32 mouse cellular contexts compared by ENCODE assay signal in genomic region chr2:129558875-129559219, GRCm38 (mm10). TPM values are rescaled to one million over a fixed set of nuclear protein-coding genes. Genes with fewer than 3 reads are reported as not detected.
DNase-seq lines count a peak whose midpoint lies in the region; ATAC-seq and TF ChIP-seq lines count a peak whose summit lies in the region.
"Had no signal": no experiment of that assay in that cellular context is flagged by ENCODE, and none has a peak within 500 bp of the region (broad histone marks: within the 10 kb centered on the region; RNA-seq: fewer than 3 reads in every experiment).

No protein-coding gene starts in this region.

- no peak overlapping the region for H3K4me2 ChIP-seq in forebrain, postnatal 0 days (ENCODE audit: low read depth)
- no peak overlapping the region for H3K4me2 ChIP-seq in forebrain, embryonic 14.5 days (ENCODE audit: low read length)
- H3K4me2 ChIP-seq in limb, embryonic 14.5 days (replicated peaks; ENCODE audit: low read depth, low read length, severe bottlenecking) = no peak overlapping the region
- H3K4me2 ChIP-seq: heart, embryonic 11.5 days; hindbrain, embryonic 15.5 days; kidney, embryonic 15.5 days; liver, embryonic 15.5 days; lung, embryonic 14.5 days; midbrain, embryonic 13.5 days had no signal

- no peaks in the 10 kb centered on the region for H3K9me3 ChIP-seq in forebrain, postnatal 0 days (ENCODE audit: low read length)
- no peaks in the 10 kb centered on the region for H3K9me3 ChIP-seq in forebrain, embryonic 14.5 days (replicated peaks; ENCODE audit: control insufficient read depth, low read length)
- no peaks in the 10 kb centered on the region for H3K9me3 ChIP-seq in limb, embryonic 14.5 days (ENCODE audit: control insufficient read depth, low read length)
- H3K9me3 ChIP-seq in limb, embryonic 10.5 days (replicated peaks) = no peaks in the 10 kb centered on the region
- H3K9me3 ChIP-seq: hindbrain, embryonic 15.5 days; kidney, embryonic 15.5 days; liver, embryonic 15.5 days; midbrain, embryonic 13.5 days had no signal

- H3K4me1 ChIP-seq in forebrain, postnatal 0 days (ENCODE audit: insufficient read depth) = peaks cover 5% of the 10 kb centered on the region
- no peaks in the 10 kb centered on the region; the same call in 1 of the 2 replicates for H3K4me1 ChIP-seq in forebrain, embryonic 14.5 days (ENCODE audit: control insufficient read depth, insufficient read depth, low read length)
- no peaks in the 10 kb centered on the region for H3K4me1 ChIP-seq in limb, embryonic 14.5 days (ENCODE audit: control insufficient read depth, insufficient read depth, low read length)
- H3K4me1 ChIP-seq in limb, embryonic 10.5 days = peaks cover 12% of the 10 kb centered on the region; the same call in 1 of the 2 replicates
- H3K4me1 ChIP-seq: liver, embryonic 15.5 days had no signal

- peak; percentile 21 for ATAC-seq in forebrain, postnatal 0 days
- no peak for ATAC-seq in forebrain, embryonic 14.5 days
- 0 out of 2 replicates have a peak, but pooled peaks have one; percentile 30 for ATAC-seq in limb, embryonic 14.5 days (ENCODE audit: low FRiP score, low read depth)
- 0 out of 2 replicates have a peak, but pooled peaks have one; percentile 20 for ATAC-seq in megakaryocyte, adult 5-6 weeks (ENCODE audit: poor library complexity, severe bottlenecking)
- ATAC-seq: inflammation-experienced regulatory T-cells, adult 6 months; midbrain, embryonic 13.5 days; Patski had no signal

- no peaks in the 10 kb centered on the region for H3K27me3 ChIP-seq in forebrain, postnatal 0 days (ENCODE audit: insufficient read depth, low read length)
- no peaks in the 10 kb centered on the region for H3K27me3 ChIP-seq in forebrain, embryonic 14.5 days (replicated peaks; ENCODE audit: control insufficient read depth, insufficient read depth, low read length)
- no peaks in the 10 kb centered on the region for H3K27me3 ChIP-seq in limb, embryonic 14.5 days (ENCODE audit: control insufficient read depth, insufficient read depth, low read length)
- no peaks in the 10 kb centered on the region for H3K27me3 ChIP-seq in limb, embryonic 10.5 days (ENCODE audit: low read depth, poor library complexity, severe bottlenecking)
- H3K27me3 ChIP-seq: hindbrain, embryonic 15.5 days; kidney, embryonic 15.5 days; liver, embryonic 15.5 days; midbrain, embryonic 13.5 days; Patski had no signal

- no peak for TF ChIP-seq CTCF in forebrain, postnatal 0 days (IDR thresholded peaks at IDR 0.05; ENCODE audit: low read depth)

- H3K36me3 ChIP-seq in forebrain, postnatal 0 days (ENCODE audit: insufficient read depth) = no peaks in the 10 kb centered on the region
- H3K36me3 ChIP-seq in forebrain, embryonic 14.5 days (ENCODE audit: control insufficient read depth, insufficient read depth, low read length) = no peaks in the 10 kb centered on the region
- no peaks in the 10 kb centered on the region for H3K36me3 ChIP-seq in limb, embryonic 14.5 days (ENCODE audit: control insufficient read depth, insufficient read depth, low read length)
- H3K36me3 ChIP-seq in limb, embryonic 10.5 days = no peaks in the 10 kb centered on the region
- H3K36me3 ChIP-seq: hindbrain, embryonic 15.5 days; kidney, embryonic 15.5 days; liver, embryonic 15.5 days; midbrain, embryonic 13.5 days had no signal

- H3K4me3 ChIP-seq in forebrain, postnatal 0 days (ENCODE audit: low read depth, low read length) = no peak overlapping the region
- no peak overlapping the region for H3K4me3 ChIP-seq in forebrain, embryonic 14.5 days (ENCODE audit: low read depth, low read length)
- no peak overlapping the region for H3K4me3 ChIP-seq in limb, embryonic 14.5 days (replicated peaks; ENCODE audit: low read length)
- H3K4me3 ChIP-seq in limb, embryonic 10.5 days = no peak overlapping the region
- H3K4me3 ChIP-seq: hindbrain, embryonic 15.5 days; kidney, embryonic 15.5 days; liver, embryonic 15.5 days; midbrain, embryonic 13.5 days had no signal

- no peak for DNase-seq in forebrain, postnatal 0 days
- no peak for DNase-seq in forebrain, embryonic 14.5 days (ENCODE audit: low spot score)
- DNase-seq in limb, embryonic 14.5 days (ENCODE audit: low spot score) = no peak
- no peak for DNase-seq in limb, embryonic 10.5 days (ENCODE audit: low spot score)
- DNase-seq in ovary, adult 18-20 months (ENCODE audit: low spot score) = no peak
- DNase-seq in neural tube, embryonic 10.5 days (ENCODE audit: extremely low spot score, low spot score) = no peak
- DNase-seq: cerebellum, adult 18-20 months; kidney, adult 11 months; kidney, postnatal 25 days; layer of hippocampus, postnatal 36 days; lung, embryonic 14.5 days; right cerebral cortex, postnatal 4 days; thymus, adult 18-20 months; thymus, postnatal 25 days had no signal

- WGBS in forebrain, postnatal 0 days = 73% methylated on average over 3 of the region's 3 CpGs
- 71% methylated on average over 3 of the region's 3 CpGs for WGBS in forebrain, embryonic 14.5 days
- 63% methylated on average over 3 of the region's 3 CpGs for WGBS in limb, embryonic 14.5 days
- 84% methylated on average over 3 of the region's 3 CpGs for WGBS in limb, embryonic 10.5 days

- no peak overlapping the region for H3K9ac ChIP-seq in forebrain, postnatal 0 days
- no peak overlapping the region for H3K9ac ChIP-seq in forebrain, embryonic 14.5 days (ENCODE audit: low read length)
- no peak overlapping the region for H3K9ac ChIP-seq in limb, embryonic 14.5 days (ENCODE audit: low read depth, low read length, severe bottlenecking)
- H3K9ac ChIP-seq: hindbrain, embryonic 15.5 days; kidney, embryonic 15.5 days; liver, embryonic 15.5 days; lung, embryonic 14.5 days; midbrain, embryonic 13.5 days had no signal

- no peak overlapping the region for H3K27ac ChIP-seq in forebrain, postnatal 0 days (ENCODE audit: low read depth, low read length)
- H3K27ac ChIP-seq in forebrain, embryonic 14.5 days (ENCODE audit: low read depth, low read length) = no peak overlapping the region
- no peak overlapping the region for H3K27ac ChIP-seq in limb, embryonic 14.5 days (replicated peaks; ENCODE audit: low read depth, low read length)
- no peak overlapping the region for H3K27ac ChIP-seq in limb, embryonic 10.5 days
- H3K27ac ChIP-seq: hindbrain, embryonic 15.5 days; kidney, embryonic 15.5 days; liver, embryonic 15.5 days; midbrain, embryonic 13.5 days; stomach, postnatal 0 days had no signal

- TF ChIP-seq POLR2A in limb, embryonic 14.5 days (IDR thresholded peaks at IDR 0.05; ENCODE audit: borderline replicate concordance, extremely low read depth, insufficient read depth, insufficient read length) = no peak

RNA-seq across cellular contexts. Expression of gene F830045P16Rik, which starts 22.4 kb away (rescaled TPM):
- not detected in 2 replicates for total RNA-seq in forebrain, postnatal 0 days (2014; rRNA removed)
- polyA plus RNA-seq in forebrain, postnatal 0 days (2015; fragmentation: Nextera tagmentation; extraction: Ambion mirVana) = not detected in 2 replicates
- not detected in 2 replicates for polyA plus RNA-seq in forebrain, embryonic 14.5 days (2014; fragmentation: Nextera tagmentation; extraction: Ambion mirVana)
- 0.22 and 0.34 TPM in 2 replicates for polyA plus RNA-seq in limb, embryonic 14.5 days (2012; rRNA removed)
- 0.22 and 0.23 TPM in 2 replicates for polyA plus RNA-seq in limb, embryonic 14.5 days (2014; fragmentation: Nextera tagmentation; extraction: Ambion mirVana)
- not detected in 2 replicates for polyA plus RNA-seq in limb, embryonic 10.5 days (2016; fragmentation: Nextera tagmentation; extraction: Ambion mirVana)
- not detected in 2 replicates for total RNA-seq in megakaryocyte, adult 5-6 weeks (2015)
- not detected in 2 replicates for total RNA-seq in megakaryocyte, adult 5-6 weeks (2017)
- total RNA-seq: adrenal gland, postnatal 14 days; common myeloid progenitor, adult 5-6 weeks; gastrocnemius, postnatal 25 days; heart, postnatal 4 days; liver, adult 2 months; MEL had no signal
- polyA plus RNA-seq: heart, embryonic 11.5 days; heart, embryonic 16.5 days; hindbrain, embryonic 15.5 days; inflammation-experienced regulatory T-cells, adult 6 months; limb, embryonic 11.5 days; liver, adult 2 months; liver, embryonic 15.5 days; lung, embryonic 14.5 days; midbrain, embryonic 13.5 days; neural tube, embryonic 11.5 days; Patski had no signal

RNA-seq across cellular contexts. Expression of gene Sirpa, which starts 33.8 kb away (rescaled TPM):
- total RNA-seq in forebrain, postnatal 0 days (2014; rRNA removed) = 94.1 and 118 TPM in 2 replicates
- polyA plus RNA-seq in forebrain, postnatal 0 days (2015; fragmentation: Nextera tagmentation; extraction: Ambion mirVana) = 41.4 and 61.8 TPM in 2 replicates
- polyA plus RNA-seq in forebrain, embryonic 14.5 days (2014; fragmentation: Nextera tagmentation; extraction: Ambion mirVana) = 24.8 and 31.0 TPM in 2 replicates
- 39.6 and 40.2 TPM in 2 replicates for polyA plus RNA-seq in limb, embryonic 14.5 days (2012; rRNA removed)
- polyA plus RNA-seq in limb, embryonic 14.5 days (2014; fragmentation: Nextera tagmentation; extraction: Ambion mirVana) = 34.0 and 34.7 TPM in 2 replicates
- 10.6 and 11.5 TPM in 2 replicates for polyA plus RNA-seq in limb, embryonic 10.5 days (2016; fragmentation: Nextera tagmentation; extraction: Ambion mirVana)
- total RNA-seq in megakaryocyte, adult 5-6 weeks (2015) = 290 and 306 TPM in 2 replicates
- total RNA-seq in megakaryocyte, adult 5-6 weeks (2017) = 325 and 361 TPM in 2 replicates
- total RNA-seq: MEL had no signal
